Mouse (Mus musculus): Measurements from ENCODE around the gene Ppp2r5a. TPM values are rescaled to one million over a fixed set of nuclear protein-coding genes. Genes with fewer than 3 reads are reported as not detected.

Ppp2r5a gene
- polyA plus RNA-seq, 1 experiment: 46.6 TPM

GRCm38 (mm10) chr1:191350355-191350754 is 52.7 kb downstream of the Ppp2r5a start:
- TF ChIP-seq POLR2A (IDR thresholded peaks at IDR 0.05; ENCODE audit: low read depth, low read length) (no peak), CTCF (IDR thresholded peaks at IDR 0.05; ENCODE audit: extremely low read depth, insufficient read length, insufficient replicate concordance, low read depth, low read length) (no peak)
- Histone ChIP-seq H3K4me1 (ENCODE audit: control insufficient read depth, insufficient read depth, insufficient read length, low read length) (no peaks in the 10 kb centered on the region), H3K27me3 (ENCODE audit: control insufficient read depth, insufficient read depth, low read length) (no peaks in the 10 kb centered on the region), H3K36me3 (ENCODE audit: control insufficient read depth, insufficient read depth, low read length) (peaks cover 52% of the 10 kb centered on the region), H3K4me3 (ENCODE audit: low read depth, low read length) (no peak overlapping the region), H3K27ac (ENCODE audit: insufficient read depth, low read depth, low read length) (no peak overlapping the region)
- 93% methylated on average over 5 of the region's 5 CpGs for WGBS

- Histone ChIP-seq H3K4me3 (ENCODE audit: low read depth, low read length) (no peak overlapping the region), H3K27ac (ENCODE audit: insufficient read depth, low read depth, low read length) (no peak overlapping the region), H3K4me1 (ENCODE audit: control insufficient read depth, insufficient read depth, insufficient read length, low read length) (no peaks in the 10 kb centered on the region), H3K27me3 (ENCODE audit: control insufficient read depth, insufficient read depth, low read length) (no peaks in the 10 kb centered on the region), H3K36me3 (ENCODE audit: control insufficient read depth, insufficient read depth, low read length) (peaks cover 46% of the 10 kb centered on the region)
- TF ChIP-seq POLR2A (IDR thresholded peaks at IDR 0.05; ENCODE audit: low read depth, low read length) (no peak), CTCF (IDR thresholded peaks at IDR 0.05; ENCODE audit: extremely low read depth, insufficient read length, insufficient replicate concordance, low read depth, low read length) (no peak)
- 79% methylated on average over 23 of the region's 23 CpGs for WGBS
Measured at GRCm38 (mm10) chr1:191349486-191350037, 53.5 kb downstream of the Ppp2r5a start.

GRCm38 (mm10) chr1:191348996-191349395 is 54.1 kb downstream of the Ppp2r5a start:
- TF ChIP-seq CTCF (IDR thresholded peaks at IDR 0.05; ENCODE audit: extremely low read depth, insufficient read length, insufficient replicate concordance, low read depth, low read length): no peak
- TF ChIP-seq POLR2A (IDR thresholded peaks at IDR 0.05; ENCODE audit: low read depth, low read length): no peak
- 68% methylated on average over 5 of the region's 5 CpGs for WGBS
- H3K27me3 ChIP-seq (ENCODE audit: control insufficient read depth, insufficient read depth, low read length): no peaks in the 10 kb centered on the region
- H3K4me3 ChIP-seq (ENCODE audit: low read depth, low read length): no peak overlapping the region
- no peaks in the 10 kb centered on the region for H3K4me1 ChIP-seq (ENCODE audit: control insufficient read depth, insufficient read depth, insufficient read length, low read length)
- H3K27ac ChIP-seq (ENCODE audit: insufficient read depth, low read depth, low read length): no peak overlapping the region
- peaks cover 41% of the 10 kb centered on the region for H3K36me3 ChIP-seq (ENCODE audit: control insufficient read depth, insufficient read depth, low read length)

GRCm38 (mm10) chr1:191348592-191348991 is 54.5 kb downstream of the Ppp2r5a start:
- Histone ChIP-seq H3K36me3 (ENCODE audit: control insufficient read depth, insufficient read depth, low read length) (peaks cover 37% of the 10 kb centered on the region), H3K27ac (ENCODE audit: insufficient read depth, low read depth, low read length) (no peak overlapping the region), H3K4me3 (ENCODE audit: low read depth, low read length) (no peak overlapping the region), H3K4me1 (ENCODE audit: control insufficient read depth, insufficient read depth, insufficient read length, low read length) (no peaks in the 10 kb centered on the region), H3K27me3 (ENCODE audit: control insufficient read depth, insufficient read depth, low read length) (no peaks in the 10 kb centered on the region)
- TF ChIP-seq CTCF (IDR thresholded peaks at IDR 0.05; ENCODE audit: extremely low read depth, insufficient read length, insufficient replicate concordance, low read depth, low read length) (no peak), POLR2A (IDR thresholded peaks at IDR 0.05; ENCODE audit: low read depth, low read length) (no peak)
- 70% methylated on average over 2 of the region's 2 CpGs for WGBS

- Histone ChIP-seq H3K27me3 (ENCODE audit: control insufficient read depth, insufficient read depth, low read length) (no peaks in the 10 kb centered on the region), H3K4me3 (ENCODE audit: low read depth, low read length) (no peak overlapping the region), H3K4me1 (ENCODE audit: control insufficient read depth, insufficient read depth, insufficient read length, low read length) (no peaks in the 10 kb centered on the region), H3K27ac (ENCODE audit: insufficient read depth, low read depth, low read length) (no peak overlapping the region), H3K36me3 (ENCODE audit: control insufficient read depth, insufficient read depth, low read length) (peaks cover 30% of the 10 kb centered on the region)
- TF ChIP-seq CTCF (IDR thresholded peaks at IDR 0.05; ENCODE audit: extremely low read depth, insufficient read length, insufficient replicate concordance, low read depth, low read length) (no peak), POLR2A (IDR thresholded peaks at IDR 0.05; ENCODE audit: low read depth, low read length) (no peak)
- WGBS: 91% methylated on average over 8 of the region's 8 CpGs
Measured at GRCm38 (mm10) chr1:191347602-191348001, 55.5 kb downstream of the Ppp2r5a start.

- 91% methylated on average over 4 of the region's 4 CpGs for WGBS
- no peaks in the 10 kb centered on the region for H3K27me3 ChIP-seq (ENCODE audit: control insufficient read depth, insufficient read depth, low read length)
- no peak for TF ChIP-seq CTCF (IDR thresholded peaks at IDR 0.05; ENCODE audit: extremely low read depth, insufficient read length, insufficient replicate concordance, low read depth, low read length)
- no peak for TF ChIP-seq POLR2A (IDR thresholded peaks at IDR 0.05; ENCODE audit: low read depth, low read length)
- H3K36me3 ChIP-seq (ENCODE audit: control insufficient read depth, insufficient read depth, low read length): peaks cover 13% of the 10 kb centered on the region; the same call in 1 of the 2 replicates
- no peak overlapping the region for H3K27ac ChIP-seq (ENCODE audit: insufficient read depth, low read depth, low read length)
- H3K4me3 ChIP-seq (ENCODE audit: low read depth, low read length): no peak overlapping the region
- no peaks in the 10 kb centered on the region for H3K4me1 ChIP-seq (ENCODE audit: control insufficient read depth, insufficient read depth, insufficient read length, low read length)
Measured at GRCm38 (mm10) chr1:191340530-191340929, 62.5 kb downstream of the Ppp2r5a start.

- Histone ChIP-seq H3K4me3 (ENCODE audit: low read depth, low read length) (no peak overlapping the region), H3K4me1 (ENCODE audit: control insufficient read depth, insufficient read depth, insufficient read length, low read length) (no peaks in the 10 kb centered on the region), H3K27ac (ENCODE audit: insufficient read depth, low read depth, low read length) (no peak overlapping the region), H3K27me3 (ENCODE audit: control insufficient read depth, insufficient read depth, low read length) (no peaks in the 10 kb centered on the region), H3K36me3 (ENCODE audit: control insufficient read depth, insufficient read depth, low read length) (peaks cover 13% of the 10 kb centered on the region; the same call in 1 of the 2 replicates)
- no peak for TF ChIP-seq CTCF (IDR thresholded peaks at IDR 0.05; ENCODE audit: extremely low read depth, insufficient read length, insufficient replicate concordance, low read depth, low read length)
- no peak for TF ChIP-seq POLR2A (IDR thresholded peaks at IDR 0.05; ENCODE audit: low read depth, low read length)
- 92% methylated on average over 2 of the region's 2 CpGs for WGBS
Measured at GRCm38 (mm10) chr1:191339876-191340275, 63.2 kb downstream of the Ppp2r5a start.
